Mouse (Mus musculus) heart, adult 2 months (tissue): Measurements from ENCODE around the gene Fam198b. TPM values are rescaled to one million over a fixed set of nuclear protein-coding genes. Genes with fewer than 3 reads are reported as not detected.

ENCODE experiments used
- DNase-seq, 2 experiments: peaks; one replicate each; pipeline ENCODE4 v3.0.0; 2021
- H3K27ac ChIP-seq: fragments of 200-600 bp; 2 replicates; pipeline ENCODE4 v1.8.1; 2022
- H3K27me3 ChIP-seq: fragments of 200-500 bp; 2 replicates; pipeline ENCODE4 v1.6.1; 2012; ENCODE audit warnings: mild to moderate bottlenecking, low read length, inconsistent platforms, mixed read lengths; ENCODE audit not compliant: control insufficient read depth, insufficient read depth
- H3K36me3 ChIP-seq: fragments of 200-500 bp; 2 replicates; pipeline ENCODE4 v1.6.1; 2012; ENCODE audit warnings: low read length, inconsistent platforms; ENCODE audit not compliant: control insufficient read depth, insufficient read depth
- H3K4me1 ChIP-seq: fragments of 200-500 bp; 2 replicates; pipeline ENCODE4 v1.6.1; 2011; ENCODE audit warnings: low read length; ENCODE audit not compliant: control insufficient read depth, insufficient read depth
- H3K4me3 ChIP-seq: fragments of 200-600 bp; 2 replicates; pipeline ENCODE4 v1.8.1; 2022
- H3K79me2 ChIP-seq: fragments of 200-500 bp; replicated peaks from 2 replicates; pipeline ENCODE4 v1.6.1; 2012; ENCODE audit warnings: mild to moderate bottlenecking, inconsistent platforms, low read length, moderate library complexity, mixed read lengths; ENCODE audit not compliant: control insufficient read depth, insufficient read depth
- H3K9ac ChIP-seq: fragments of 200-500 bp; 2 replicates; pipeline ENCODE4 v1.6.1; 2012; ENCODE audit warnings: low read depth, mild to moderate bottlenecking, control low read depth, inconsistent platforms, low read length, mixed read lengths
- CTCF ChIP-seq: fragments of 200-600 bp; IDR thresholded peaks from 2 replicates; pipeline ENCODE4 v1.8.1; 2022; ENCODE audit warnings: antibody characterized with exemption, mild to moderate bottlenecking, moderate library complexity
- EP300 ChIP-seq: fragments of 200-500 bp; IDR thresholded peaks from 2 replicates; pipeline ENCODE4 v1.6.1; 2011; ENCODE audit warnings: low read depth, low read length, control low read depth; ENCODE audit not compliant: insufficient read depth
- POLR2A ChIP-seq: fragments of 200-500 bp; IDR thresholded peaks from 2 replicates; pipeline ENCODE4 v1.6.1; 2011; ENCODE audit warnings: mild to moderate bottlenecking, low read depth, low read length, control low read depth; ENCODE audit not compliant: insufficient read depth
- WGBS: fragments of 180-500 bp; shearing (Covaris S2); methylation state at CpG from one replicate; pipeline ENCODE4 v1.1.7; 2018; 5-methylcytosine and 5-hydroxymethylcytosine counted together
- intact Hi-C: fragments of 180-260 bp; cut with DNase I; formaldehyde crosslinking; loops from one replicate; pipeline ENCODE4 v1.15.1; 2025
- polyA plus RNA-seq: library from polyadenylated mRNA; depleted of rRNA; stranded (reverse); fragments of >200 nt; gene quantifications from 2 replicates; pipeline ENCODE4 v1.2.3, GENCODE M21; 2012; rRNA removed
- total RNA-seq, 2 experiments: library from RNA; stranded (reverse); gene quantifications; 2 replicates each; pipeline ENCODE4 v1.2.3; 2021

Fam198b gene
- total and polyA plus RNA-seq, 3 experiments: 11.8 to 15.1 (median 12.1) TPM

DNA sequence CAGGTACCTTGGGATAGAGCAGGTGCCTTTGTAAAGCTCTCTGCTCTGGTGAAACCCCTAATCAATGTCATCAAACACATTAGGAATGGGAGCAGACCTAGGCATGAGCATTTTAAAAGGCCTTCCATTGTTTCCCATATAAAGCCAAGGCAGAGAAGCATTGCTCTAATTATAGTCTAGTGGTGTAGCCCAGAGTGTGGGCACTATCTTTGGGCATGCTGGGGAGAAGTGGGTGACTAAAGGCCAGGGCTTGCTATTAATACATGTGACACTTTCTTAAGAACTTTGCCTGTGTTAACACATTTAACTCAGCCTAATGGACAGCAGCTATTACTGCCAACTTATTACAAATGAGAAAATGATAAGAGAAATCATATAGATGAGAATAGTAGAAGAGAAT, 106.1 kb downstream of the Fam198b start:
- H3K4me3 ChIP-seq: no peak overlapping the region
- H3K27me3 ChIP-seq: no peaks in the 10 kb centered on the region
- DNase-seq: peak in 1 of 2 experiments; percentile 49
- peaks cover 8% of the 10 kb centered on the region for H3K4me1 ChIP-seq
- H3K36me3 ChIP-seq: peaks cover 18% of the 10 kb centered on the region
- H3K79me2 ChIP-seq: no peaks in the 10 kb centered on the region
- intact Hi-C loops: loop anchor here (5.0 kb wide), 1 partner anchor 67 kb away; no protein-coding TSS in a partner anchor
- H3K9ac ChIP-seq: no peak overlapping the region
- H3K27ac ChIP-seq: peak overlapping the region; percentile 87
- TF ChIP-seq EP300 (peak; percentile 36; the same call in 1 of the 2 replicates), POLR2A (0 out of 2 replicates have a peak, but pooled peaks have one; percentile 12), CTCF (no peak)

DNA sequence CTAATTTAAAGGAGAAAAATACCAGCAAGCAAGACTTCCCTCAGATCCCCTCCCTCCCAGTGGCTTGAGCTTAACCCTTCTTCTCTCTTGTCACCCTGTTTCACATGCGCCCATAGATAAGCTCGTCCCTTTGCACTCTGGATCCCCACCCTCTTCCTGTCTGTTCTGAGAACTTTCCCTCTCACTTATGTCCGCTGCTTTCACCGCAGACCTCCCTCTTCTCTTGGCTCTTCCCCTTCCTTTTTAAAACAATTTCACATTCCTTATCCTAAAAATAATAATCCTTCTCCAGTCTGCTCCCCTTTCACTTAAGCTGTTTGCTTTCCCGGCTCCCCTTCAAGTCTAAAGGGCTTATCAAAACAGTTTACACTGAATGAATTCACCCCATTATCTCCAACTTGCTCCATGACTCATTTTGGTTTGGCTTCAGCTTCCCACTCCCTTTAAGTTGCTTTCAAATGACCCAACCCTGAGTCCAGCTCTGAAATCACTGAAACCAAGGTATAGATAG, 109.8 kb downstream of the Fam198b start:
- 15% methylated on average over 5 of the region's 5 CpGs for WGBS
- Histone ChIP-seq H3K4me3 (no peak overlapping the region), H3K36me3 (peaks cover 16% of the 10 kb centered on the region), H3K27ac (peak overlapping the region; percentile 63), H3K9ac (no peak overlapping the region), H3K4me1 (peaks cover 6% of the 10 kb centered on the region), H3K27me3 (no peaks in the 10 kb centered on the region), H3K79me2 (no peaks in the 10 kb centered on the region)
- DNase-seq: no peak
- TF ChIP-seq EP300 (0 out of 2 replicates have a peak, but pooled peaks have one; percentile 61), CTCF (no peak), POLR2A (no peak)
- intact Hi-C loops: loop anchor here (5.0 kb wide), 1 partner anchor 63 kb away; no protein-coding TSS in a partner anchor

DNA sequence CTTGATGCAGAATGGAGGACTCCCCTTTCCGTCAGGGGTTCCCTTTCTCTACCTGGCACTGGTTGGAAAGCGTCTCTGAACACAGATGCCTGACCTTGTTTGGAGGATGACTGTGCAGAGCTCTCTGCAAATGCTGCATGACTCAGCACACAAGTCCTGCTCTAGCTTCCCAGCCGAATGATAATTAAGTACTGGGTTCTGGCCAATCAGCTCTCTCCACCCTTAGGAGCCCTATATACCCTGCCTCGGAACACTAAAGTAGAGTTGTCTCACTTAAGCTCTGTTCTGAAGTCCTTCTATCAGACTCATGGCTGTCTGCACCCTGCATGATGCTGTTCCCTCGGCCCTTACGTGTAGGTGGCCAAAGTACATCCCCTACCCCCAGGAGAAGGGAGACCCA, 111.4 kb downstream of the Fam198b start:
- intact Hi-C loops: no loop called here
- H3K9ac ChIP-seq: no peak overlapping the region
- DNase-seq: no peak
- peak overlapping the region; percentile 54 for H3K27ac ChIP-seq
- no peaks in the 10 kb centered on the region for H3K79me2 ChIP-seq
- peaks cover 5% of the 10 kb centered on the region for H3K4me1 ChIP-seq
- 64% methylated on average over 6 of the region's 6 CpGs for WGBS
- H3K4me3 ChIP-seq: no peak overlapping the region
- no peaks in the 10 kb centered on the region for H3K27me3 ChIP-seq
- TF ChIP-seq POLR2A (no peak), EP300 (no peak), CTCF (no peak)
- H3K36me3 ChIP-seq: peaks cover 10% of the 10 kb centered on the region

Other genes starting within 250 kb of the Fam198b start
- gene Rxfp1, start 146.7 kb upstream of the Fam198b start, total RNA-seq: 1 to 10 TPM; 1.2 to 1.3 TPM
- 2.6 and 5.1 TPM in 2 replicates for gene Rxfp1, start 146.7 kb upstream of the Fam198b start, polyA plus RNA-seq
- gene Tmem144, start 31.8 kb upstream of the Fam198b start, total RNA-seq: 10 to 100 TPM; 11.4 to 15.6 TPM
- gene Tmem144, start 31.8 kb upstream of the Fam198b start, polyA plus RNA-seq: 5.2 and 5.7 TPM in 2 replicates